Mouse (Mus musculus) forebrain, embryonic 11.5 days (tissue): Measurements from ENCODE around the gene Nsun2. TPM values are rescaled to one million over a fixed set of nuclear protein-coding genes. Genes with fewer than 3 reads are reported as not detected.
"Not testable (repeated sequence)": the region's sequence is repeated elsewhere in the genome, so short reads cannot be mapped to it uniquely, and the experiment has no call there.

ENCODE experiments used
- ATAC-seq: fragments of 200-750 bp; cut with Nextera tagmentation; replicated peaks from 2 replicates; pipeline ENCODE4 v1.8.0; 2017; ENCODE audit warnings: moderate TSS enrichment; ENCODE audit not compliant: low FRiP score
- DNase-seq: peaks from one replicate; pipeline ENCODE4 v3.0.0-alpha.2; 2017; ENCODE audit warnings: low spot score
- H3K27ac ChIP-seq: fragments of 300-500 bp; sonication (generic); 2 replicates; pipeline ENCODE4 v1.5.1; 2014; ENCODE audit warnings: low read depth, low read length
- H3K27me3 ChIP-seq: fragments of 300-500 bp; sonication (generic); 2 replicates; pipeline ENCODE4 v1.6.1; 2014; ENCODE audit warnings: mild to moderate bottlenecking, low read length, mixed read lengths; ENCODE audit not compliant: control insufficient read depth, insufficient read depth
- H3K36me3 ChIP-seq: fragments of 300-500 bp; sonication (generic); 2 replicates; pipeline ENCODE4 v1.6.1; 2014; ENCODE audit warnings: mild to moderate bottlenecking, low read length, moderate library complexity, mixed read lengths; ENCODE audit not compliant: control insufficient read depth, insufficient read depth
- H3K4me1 ChIP-seq: fragments of 300-500 bp; sonication (generic); replicated peaks from 2 replicates; pipeline ENCODE4 v1.6.1; 2014; ENCODE audit warnings: low read length, mixed read lengths; ENCODE audit not compliant: control insufficient read depth, insufficient read depth
- H3K4me2 ChIP-seq: fragments of 300-500 bp; sonication (generic); 2 replicates; pipeline ENCODE4 v1.6.1; 2014; ENCODE audit warnings: low read depth, mild to moderate bottlenecking, low read length, moderate library complexity, mixed read lengths; ENCODE audit not compliant: severe bottlenecking
- H3K4me3 ChIP-seq: fragments of 300-500 bp; sonication (generic); 2 replicates; pipeline ENCODE4 v1.5.1; 2014; ENCODE audit warnings: low read depth, low read length
- H3K9ac ChIP-seq: fragments of 300-500 bp; sonication (generic); 2 replicates; pipeline ENCODE4 v1.6.1; 2014; ENCODE audit warnings: low read length
- H3K9me3 ChIP-seq: fragments of 300-500 bp; sonication (generic); 2 replicates; pipeline ENCODE4 v1.6.1; 2016; ENCODE audit warnings: low read length, mixed read lengths; ENCODE audit not compliant: control insufficient read depth
- WGBS: fragments of 180-500 bp; shearing (Covaris S2); extraction: QIAGEN DNeasy Blood & Tissue Kit; methylation state at CpG from one replicate; pipeline ENCODE4 v1.1.7; 2014; 5-methylcytosine and 5-hydroxymethylcytosine counted together
- polyA plus RNA-seq: library from polyadenylated mRNA; unstranded; fragments of >200 nt; fragmentation: Nextera tagmentation; extraction: Ambion mirVana; gene quantifications from 2 replicates; pipeline ENCODE4 v1.2.1, GENCODE M21; 2014

Gene Nsun2
- polyA plus RNA-seq, 1 experiment from 2014 or later: 135 TPM

DNA sequence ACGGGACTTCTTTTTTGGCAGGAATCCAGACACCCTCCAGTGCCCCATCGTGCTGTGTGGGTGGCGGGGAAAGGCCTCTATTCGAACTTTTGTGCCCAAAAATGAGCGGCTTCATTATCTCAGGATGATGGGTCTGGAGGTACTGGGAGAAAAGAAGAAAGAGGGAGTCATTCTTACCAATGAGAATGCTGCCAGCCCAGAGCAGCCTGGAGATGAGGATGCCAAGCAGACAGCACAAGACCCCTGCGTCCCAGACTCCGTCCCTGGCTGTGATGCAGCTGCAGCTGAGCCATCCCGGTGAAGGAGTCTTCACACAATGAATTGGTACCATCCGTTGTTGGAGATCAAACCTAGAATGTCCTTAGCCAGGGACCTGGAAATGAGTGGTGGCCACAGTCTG, 100.0 kb downstream of the Nsun2 start:
- 95% methylated on average over 9 of the region's 9 CpGs for WGBS

DNA sequence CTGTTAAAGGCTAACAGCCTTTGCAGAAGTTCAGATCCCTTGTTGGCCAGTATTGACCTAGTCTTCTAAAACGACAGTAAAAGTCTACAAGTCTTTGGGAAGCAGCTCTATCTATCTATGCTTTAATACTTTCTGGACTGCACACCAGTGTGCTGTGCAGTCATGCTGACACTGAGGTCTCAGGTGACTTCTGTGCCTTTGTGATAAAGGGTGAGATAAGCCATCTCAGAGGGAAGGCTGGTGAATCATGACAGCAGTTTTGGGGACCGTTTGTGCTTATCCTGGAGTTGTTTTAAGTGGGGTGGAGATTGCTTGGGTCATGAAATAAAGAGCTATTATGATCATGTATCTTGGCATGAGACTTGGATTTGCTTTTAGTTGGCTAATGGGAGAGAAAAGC, 100.4 kb downstream of the Nsun2 start:
- Histone ChIP-seq H3K4me2 (no peak overlapping the region), H3K9ac (no peak overlapping the region), H3K4me3 (no peak overlapping the region), H3K27me3 (no peaks in the 10 kb centered on the region), H3K36me3 (peaks cover 30% of the 10 kb centered on the region; the same call in 1 of the 2 replicates), H3K9me3 (no peaks in the 10 kb centered on the region), H3K4me1 (no peaks in the 10 kb centered on the region), H3K27ac (no peak overlapping the region)
- DNase-seq (no peak), ATAC-seq (no peak)
- 89% methylated on average over 2 of the region's 2 CpGs for WGBS

More for the DNA sequence above, 100.0 kb downstream of the Nsun2 start:
- H3K36me3 ChIP-seq: peaks cover 30% of the 10 kb centered on the region; the same call in 1 of the 2 replicates
- no peak overlapping the region for H3K9ac ChIP-seq
- H3K9me3 ChIP-seq: no peaks in the 10 kb centered on the region
- H3K4me2 ChIP-seq: no peak overlapping the region
- no peak overlapping the region for H3K4me3 ChIP-seq
- H3K27me3 ChIP-seq: no peaks in the 10 kb centered on the region
- no peak for ATAC-seq
- no peak for DNase-seq
- H3K27ac ChIP-seq: no peak overlapping the region
- no peaks in the 10 kb centered on the region for H3K4me1 ChIP-seq

DNA sequence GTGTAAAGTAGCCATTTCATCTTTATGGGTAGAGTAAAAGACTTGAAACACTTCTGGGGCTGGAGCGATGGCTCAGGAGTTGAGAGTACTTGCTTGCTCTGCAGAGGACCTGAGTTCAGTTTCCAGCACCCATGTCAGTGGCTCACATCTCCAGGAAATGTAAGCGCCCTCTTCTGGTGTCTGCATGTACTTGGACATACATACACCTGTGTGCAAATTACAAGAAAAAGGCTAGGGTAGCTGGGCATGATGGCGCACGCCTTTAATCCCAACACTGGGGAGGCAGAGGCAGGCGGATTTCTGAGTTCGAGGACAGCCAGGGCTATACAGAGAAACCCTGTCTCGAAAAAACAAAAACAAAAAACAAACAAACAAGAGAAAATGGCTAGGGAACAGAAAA, 102.3 kb downstream of the Nsun2 start:
- H3K4me2 ChIP-seq, H3K9me3 ChIP-seq, H3K4me1 ChIP-seq, H3K27ac ChIP-seq, DNase-seq, H3K9ac ChIP-seq, H3K27me3 ChIP-seq, H3K4me3 ChIP-seq, ATAC-seq: not testable (repeated sequence)
- 95% methylated on average over 7 of the region's 7 CpGs for WGBS
- H3K36me3 ChIP-seq: peaks cover 22% of the 10 kb centered on the region; the same call in 1 of the 2 replicates

DNA sequence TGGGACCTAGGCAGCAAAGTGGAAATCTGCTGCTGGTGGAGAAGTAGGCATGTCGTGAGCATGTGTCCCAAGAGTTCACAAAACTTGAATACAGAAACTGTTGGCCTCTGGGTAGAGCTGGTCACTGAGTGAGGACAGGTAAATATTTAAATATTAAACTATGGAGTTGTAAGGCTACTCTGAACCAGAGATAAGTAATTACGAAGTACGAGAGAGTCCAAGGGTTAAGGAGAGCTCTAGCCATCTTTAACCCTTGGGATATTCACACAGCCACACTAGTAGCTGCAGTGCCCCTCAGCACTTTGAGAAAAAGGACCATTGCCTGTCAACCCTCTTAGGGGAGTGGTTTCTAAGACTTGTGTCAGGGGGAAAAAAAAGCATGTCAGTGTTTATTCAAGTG, 102.8 kb downstream of the Nsun2 start:
- no peaks in the 10 kb centered on the region for H3K9me3 ChIP-seq
- 97% methylated on average over 3 of the region's 3 CpGs for WGBS
- DNase-seq: no peak
- H3K9ac ChIP-seq: no peak overlapping the region
- H3K4me3 ChIP-seq: no peak overlapping the region
- H3K4me1 ChIP-seq: no peaks in the 10 kb centered on the region
- peaks cover 22% of the 10 kb centered on the region; the same call in 1 of the 2 replicates for H3K36me3 ChIP-seq
- no peak for ATAC-seq
- no peak overlapping the region for H3K27ac ChIP-seq
- no peak overlapping the region for H3K4me2 ChIP-seq
- no peaks in the 10 kb centered on the region for H3K27me3 ChIP-seq

DNA sequence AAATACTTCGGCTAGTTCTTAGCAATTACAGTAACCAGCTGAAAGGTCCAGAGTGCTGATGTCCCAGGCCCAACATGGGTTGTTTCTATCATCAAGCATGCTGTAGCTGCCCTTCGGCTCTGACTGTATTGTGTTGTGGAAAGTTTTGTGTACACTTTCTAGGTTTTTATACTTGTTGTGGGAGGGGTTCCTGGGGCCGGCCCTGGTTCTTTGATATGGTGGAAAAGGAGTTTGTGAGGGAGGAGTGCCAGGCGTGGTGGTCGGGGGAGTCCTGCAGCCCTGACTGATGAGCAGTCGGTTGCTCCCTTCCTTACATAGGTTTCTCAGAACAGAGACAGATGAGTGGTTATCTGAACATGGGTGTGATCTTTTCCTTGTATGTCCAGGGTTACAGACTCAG, 103.3 kb downstream of the Nsun2 start:
- H3K4me2 ChIP-seq: no peak overlapping the region
- H3K9ac ChIP-seq: no peak overlapping the region
- ATAC-seq (no peak), DNase-seq (no peak)
- H3K27me3 ChIP-seq: no peaks in the 10 kb centered on the region
- H3K4me1 ChIP-seq: no peaks in the 10 kb centered on the region
- H3K36me3 ChIP-seq: peaks cover 20% of the 10 kb centered on the region; the same call in 1 of the 2 replicates
- WGBS: 91% methylated on average over 6 of the region's 6 CpGs
- H3K27ac ChIP-seq: no peak overlapping the region
- H3K9me3 ChIP-seq: no peaks in the 10 kb centered on the region
- no peak overlapping the region for H3K4me3 ChIP-seq

DNA sequence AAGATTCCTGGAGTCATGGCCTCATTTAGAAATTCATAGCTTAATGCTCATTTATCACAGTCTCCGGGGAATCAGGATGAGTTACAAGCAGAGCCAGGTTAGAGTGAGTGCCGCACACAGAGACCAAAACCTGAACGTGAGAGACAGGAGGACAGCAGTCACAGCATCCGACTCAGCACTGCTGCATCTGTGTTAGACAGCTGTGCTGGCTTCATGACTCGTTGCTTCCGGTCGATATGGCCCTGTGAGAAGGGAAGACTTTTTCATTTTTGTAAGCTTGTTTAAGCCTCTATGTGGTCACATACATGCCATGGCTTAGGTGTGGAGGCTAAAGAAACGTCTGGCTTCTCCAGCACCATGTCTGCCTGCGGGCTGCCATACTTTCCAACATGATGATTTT, 104.1 kb downstream of the Nsun2 start:
- Histone ChIP-seq H3K4me2 (no peak overlapping the region), H3K27me3 (no peaks in the 10 kb centered on the region), H3K27ac (no peak overlapping the region), H3K9me3 (no peaks in the 10 kb centered on the region), H3K4me1 (no peaks in the 10 kb centered on the region), H3K9ac (no peak overlapping the region), H3K36me3 (peaks cover 18% of the 10 kb centered on the region; the same call in 1 of the 2 replicates), H3K4me3 (no peak overlapping the region)
- 91% methylated on average over 9 of the region's 9 CpGs for WGBS
- DNase-seq (no peak), ATAC-seq (no peak)

DNA sequence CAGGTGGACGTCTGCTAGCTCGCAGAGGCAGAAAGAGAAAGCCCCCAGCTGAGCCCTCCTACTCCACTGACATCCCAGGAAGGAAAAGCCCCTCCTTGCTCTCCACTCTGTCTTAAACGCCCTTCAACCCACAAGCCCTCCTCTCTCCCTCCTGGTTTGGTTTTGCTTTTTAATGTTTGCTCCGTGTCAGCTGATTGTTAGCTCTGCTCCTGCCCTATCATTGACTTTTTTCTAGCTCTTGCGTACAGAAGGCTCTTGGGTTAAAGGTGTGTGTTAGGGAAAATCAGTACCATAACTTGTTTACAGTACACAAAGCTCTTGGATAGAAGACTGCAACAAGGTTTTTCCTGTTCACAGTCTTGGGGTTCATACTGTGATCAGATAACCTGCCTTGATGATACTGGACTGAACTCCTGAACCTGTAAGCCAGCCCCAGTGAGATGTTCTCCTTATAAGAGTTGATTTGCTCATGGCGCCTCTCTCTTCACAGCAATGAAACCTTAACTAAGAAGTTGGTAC, 104.6 kb downstream of the Nsun2 start:
- Histone ChIP-seq H3K27ac (no peak overlapping the region), H3K4me1 (no peaks in the 10 kb centered on the region), H3K4me2 (no peak overlapping the region), H3K9ac (no peak overlapping the region), H3K9me3 (no peaks in the 10 kb centered on the region), H3K36me3 (peaks cover 18% of the 10 kb centered on the region; the same call in 1 of the 2 replicates), H3K4me3 (no peak overlapping the region), H3K27me3 (no peaks in the 10 kb centered on the region)
- DNase-seq (no peak), ATAC-seq (no peak)
- WGBS: 87% methylated on average over 6 of the region's 6 CpGs

DNA sequence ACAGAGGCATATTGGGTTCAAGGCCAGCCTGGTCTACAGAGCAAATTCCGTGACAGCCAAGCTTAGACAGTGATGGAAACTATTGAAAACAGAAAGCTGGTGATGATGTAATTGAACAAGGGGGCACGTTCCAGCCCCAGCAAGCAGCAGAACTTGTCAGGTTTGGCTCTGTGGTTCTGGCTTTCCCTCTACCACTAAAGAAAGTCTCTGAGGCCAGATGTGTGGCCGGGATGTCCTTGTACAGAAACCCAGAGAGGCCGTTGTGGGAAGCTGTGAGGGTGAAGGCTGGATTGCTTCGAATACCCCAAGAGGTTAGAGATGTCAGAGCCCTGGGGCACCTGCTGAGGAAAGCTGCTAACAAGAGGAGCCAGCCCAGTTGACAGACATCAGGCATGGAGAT, 105.7 kb downstream of the Nsun2 start:
- Histone ChIP-seq H3K4me2 (no peak overlapping the region), H3K36me3 (peaks cover 14% of the 10 kb centered on the region; the same call in 1 of the 2 replicates), H3K9ac (no peak overlapping the region), H3K4me3 (no peak overlapping the region), H3K4me1 (no peaks in the 10 kb centered on the region), H3K27me3 (no peaks in the 10 kb centered on the region), H3K9me3 (no peaks in the 10 kb centered on the region), H3K27ac (no peak overlapping the region)
- ATAC-seq (no peak), DNase-seq (no peak)
- 90% methylated on average over 5 of the region's 5 CpGs for WGBS

DNA sequence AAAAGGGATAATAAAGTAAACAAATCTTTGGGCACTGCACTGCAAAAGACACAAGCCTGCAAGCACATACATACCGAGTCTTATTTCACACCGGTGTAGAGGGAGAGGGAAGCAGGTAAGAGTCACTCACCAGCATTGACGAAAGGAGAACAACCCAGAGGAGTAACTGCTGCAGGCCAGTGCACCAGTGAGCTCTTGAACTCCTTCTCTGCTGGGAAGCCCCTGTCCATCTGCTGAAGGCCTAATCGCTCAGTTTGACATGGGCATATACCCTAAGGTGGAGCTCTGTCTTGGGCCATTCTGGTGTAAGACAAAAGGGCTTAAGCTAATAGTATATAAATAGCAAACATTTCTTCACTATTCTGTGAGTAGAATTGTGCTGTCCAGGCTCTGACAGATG, 106.6 kb downstream of the Nsun2 start:
- H3K27me3 ChIP-seq: no peaks in the 10 kb centered on the region
- DNase-seq (no peak), ATAC-seq (no peak)
- H3K4me2 ChIP-seq: no peak overlapping the region
- WGBS: 94% methylated on average over 4 of the region's 4 CpGs
- peaks cover 7% of the 10 kb centered on the region; the same call in 1 of the 2 replicates for H3K36me3 ChIP-seq
- no peaks in the 10 kb centered on the region for H3K4me1 ChIP-seq
- no peak overlapping the region for H3K4me3 ChIP-seq
- H3K9ac ChIP-seq: no peak overlapping the region
- no peak overlapping the region for H3K27ac ChIP-seq
- no peaks in the 10 kb centered on the region for H3K9me3 ChIP-seq
